Comparison of ENCODE assay signal across 10 mouse cellular contexts in genomic region chr1:155810616-155811015, GRCm38 (mm10). TPM values are rescaled to one million over a fixed set of nuclear protein-coding genes. Genes with fewer than 3 reads are reported as not detected.
A peak's percentile ranks its signal among the peaks of the same experiment; 100 is the strongest.
DNase-seq lines count a peak whose midpoint lies in the region; ATAC-seq and TF ChIP-seq lines count a peak whose summit lies in the region.
"Had no signal": no experiment of that assay in that cellular context is flagged by ENCODE, and none has a peak within 500 bp of the region (broad histone marks: within the 10 kb centered on the region; RNA-seq: fewer than 3 reads in every experiment).

No protein-coding gene starts in this region.

- no peak for ATAC-seq in kidney, postnatal 0 days (replicated peaks; ENCODE audit: low FRiP score, low read depth)
- peak; percentile 5; the same call in 1 of the 2 replicates for ATAC-seq in embryonic facial prominence, embryonic 14.5 days (ENCODE audit: low read depth)
- no peak for ATAC-seq in intestine, embryonic 14.5 days (replicated peaks; ENCODE audit: low FRiP score, low TSS enrichment, low read depth)

- TF ChIP-seq POLR2A in kidney, adult 2 months (IDR thresholded peaks at IDR 0.05; ENCODE audit: low read depth, low read length): no peak

- H3K4me2 ChIP-seq in kidney, postnatal 0 days (ENCODE audit: low read length): 0 out of 2 replicates have a peak overlapping the region, but pooled peaks have one; percentile 6
- H3K4me2 ChIP-seq in embryonic facial prominence, embryonic 14.5 days (ENCODE audit: low read depth, low read length): 0 out of 2 replicates have a peak overlapping the region, but pooled peaks have one; percentile 15
- H3K4me2 ChIP-seq in intestine, embryonic 14.5 days (ENCODE audit: low read length): peak overlapping the region; percentile 83

- DNase-seq in kidney, postnatal 0 days (ENCODE audit: low spot score): no peak
- DNase-seq in kidney, adult 2 months: no peak
- DNase-seq in embryonic facial prominence, embryonic 14.5 days (ENCODE audit: low spot score): peak; percentile 37
- no peak for DNase-seq in intestine, embryonic 14.5 days (ENCODE audit: low spot score)
- DNase-seq in mesoderm, embryonic 11.5 days (ENCODE audit: low read depth, low spot score): peak; percentile 21
- no peak for DNase-seq in right cerebral cortex, adult 18-20 months
- no peak for DNase-seq in urinary bladder, adult 2 months (ENCODE audit: low spot score)
- DNase-seq in adrenal gland, adult 18-20 months (ENCODE audit: low spot score in 2 of 2): no peak
- DNase-seq: cerebellum, adult 18-20 months had no signal

- H3K36me3 ChIP-seq in kidney, postnatal 0 days (ENCODE audit: insufficient read depth, low read length): no peaks in the 10 kb centered on the region
- no peaks in the 10 kb centered on the region for H3K36me3 ChIP-seq in kidney, adult 2 months (ENCODE audit: control insufficient read depth, insufficient read depth, low read length)
- H3K36me3 ChIP-seq in embryonic facial prominence, embryonic 14.5 days (ENCODE audit: control insufficient read depth, insufficient read depth, low read length): no peaks in the 10 kb centered on the region
- H3K36me3 ChIP-seq in intestine, embryonic 14.5 days (ENCODE audit: control insufficient read depth, insufficient read depth, low read length): no peaks in the 10 kb centered on the region

- peak overlapping the region; percentile 14; the same call in 1 of the 2 replicates for H3K9ac ChIP-seq in kidney, postnatal 0 days (ENCODE audit: low read depth, low read length)
- no peak overlapping the region for H3K9ac ChIP-seq in embryonic facial prominence, embryonic 14.5 days (ENCODE audit: low read depth, low read length)
- H3K9ac ChIP-seq in intestine, embryonic 14.5 days (ENCODE audit: low read length): no peak overlapping the region

- H3K27me3 ChIP-seq in kidney, postnatal 0 days (ENCODE audit: insufficient read depth, low read length): no peaks in the 10 kb centered on the region
- no peaks in the 10 kb centered on the region for H3K27me3 ChIP-seq in kidney, adult 2 months (replicated peaks; ENCODE audit: control insufficient read depth, insufficient read depth, low read length)
- H3K27me3 ChIP-seq in embryonic facial prominence, embryonic 14.5 days (replicated peaks; ENCODE audit: control insufficient read depth, insufficient read depth, low read length): no peaks in the 10 kb centered on the region
- no peaks in the 10 kb centered on the region for H3K27me3 ChIP-seq in intestine, embryonic 14.5 days (replicated peaks; ENCODE audit: control insufficient read depth, insufficient read depth, low read length)

- H3K9me3 ChIP-seq in kidney, postnatal 0 days (replicated peaks; ENCODE audit: low read length): no peaks in the 10 kb centered on the region
- no peaks in the 10 kb centered on the region for H3K9me3 ChIP-seq in embryonic facial prominence, embryonic 14.5 days (ENCODE audit: control insufficient read depth, low read length)
- H3K9me3 ChIP-seq in intestine, embryonic 14.5 days (ENCODE audit: control insufficient read depth, low read length): no peaks in the 10 kb centered on the region

- H3K4me1 ChIP-seq in kidney, postnatal 0 days (replicated peaks; ENCODE audit: insufficient read depth, low read length): 0 out of 2 replicates have a peak, but pooled peaks cover 7% of the 10 kb centered on the region
- H3K4me1 ChIP-seq in kidney, adult 2 months (ENCODE audit: control insufficient read depth, insufficient read depth, low read length): peaks cover 8% of the 10 kb centered on the region
- peaks cover 27% of the 10 kb centered on the region for H3K4me1 ChIP-seq in embryonic facial prominence, embryonic 14.5 days (ENCODE audit: control insufficient read depth, insufficient read depth, low read length)
- H3K4me1 ChIP-seq in intestine, embryonic 14.5 days (replicated peaks; ENCODE audit: control insufficient read depth, insufficient read depth, low read length): peaks cover 26% of the 10 kb centered on the region

- no peak overlapping the region for H3K27ac ChIP-seq in kidney, postnatal 0 days
- no peak overlapping the region for H3K27ac ChIP-seq in kidney, adult 2 months (ENCODE audit: insufficient read depth, low read depth, low read length)
- no peak overlapping the region for H3K27ac ChIP-seq in embryonic facial prominence, embryonic 14.5 days (replicated peaks; ENCODE audit: low read depth, low read length)
- H3K27ac ChIP-seq in intestine, embryonic 14.5 days (ENCODE audit: low read depth): peak overlapping the region; percentile 59

- H3K4me3 ChIP-seq in kidney, postnatal 0 days (replicated peaks; ENCODE audit: low read depth, low read length): no peak overlapping the region
- no peak overlapping the region for H3K4me3 ChIP-seq in kidney, adult 2 months (ENCODE audit: insufficient read depth, low read depth, low read length)
- no peak overlapping the region for H3K4me3 ChIP-seq in embryonic facial prominence, embryonic 14.5 days (ENCODE audit: low read depth, low read length)
- no peak overlapping the region; the same call in 1 of the 2 replicates for H3K4me3 ChIP-seq in intestine, embryonic 14.5 days (ENCODE audit: low read depth, low read length)

- 52% methylated on average over 7 of the region's 7 CpGs for WGBS in kidney, postnatal 0 days
- 73% methylated on average over 7 of the region's 7 CpGs for WGBS in kidney, adult 2 months
- WGBS in embryonic facial prominence, embryonic 14.5 days: 44% methylated on average over 7 of the region's 7 CpGs
- 49% methylated on average over 7 of the region's 7 CpGs for WGBS in intestine, embryonic 14.5 days

- TF ChIP-seq CTCF in kidney, postnatal 0 days (IDR thresholded peaks at IDR 0.05; ENCODE audit: low read depth): no peak
- no peak for TF ChIP-seq CTCF in kidney, adult 2 months (conservative IDR thresholded peaks at IDR 0.05; ENCODE audit: insufficient read depth, insufficient read length, low read depth, low read length)

RNA-seq across cellular contexts. Expression of gene Qsox1, which starts 2.1 kb away (rescaled TPM):
- 28.5 and 30.0 TPM in 2 replicates for polyA plus RNA-seq in kidney, postnatal 0 days (2015; fragmentation: Nextera tagmentation; extraction: Ambion mirVana)
- 30.6 and 32.8 TPM in 2 replicates for polyA plus RNA-seq in kidney, adult 2 months (2012; rRNA removed)
- polyA plus RNA-seq in embryonic facial prominence, embryonic 14.5 days (2014; fragmentation: Nextera tagmentation; extraction: Ambion mirVana): 13.1 and 15.6 TPM in 2 replicates
- polyA plus RNA-seq in intestine, embryonic 14.5 days (2014; fragmentation: Nextera tagmentation; extraction: Ambion mirVana): 15.8 and 16.0 TPM in 2 replicates
- polyA plus RNA-seq in urinary bladder, adult 2 months (2012; rRNA removed): 163 and 166 TPM in 2 replicates
- total RNA-seq in adrenal gland, adult 18-20 months (2021): 10 to 100 TPM; 50.2 to 68.5 TPM

RNA-seq across cellular contexts. Expression of gene Lhx4, which starts 59.1 kb away (rescaled TPM):
- not detected in 2 replicates for polyA plus RNA-seq in kidney, postnatal 0 days (2015; fragmentation: Nextera tagmentation; extraction: Ambion mirVana)
- polyA plus RNA-seq in kidney, adult 2 months (2012; rRNA removed): not detected in 2 replicates
- polyA plus RNA-seq in embryonic facial prominence, embryonic 14.5 days (2014; fragmentation: Nextera tagmentation; extraction: Ambion mirVana): 0.07 TPM in 1 of 2 replicates, not detected in the other
- 0.07 and 0.27 TPM in 2 replicates for polyA plus RNA-seq in intestine, embryonic 14.5 days (2014; fragmentation: Nextera tagmentation; extraction: Ambion mirVana)
- polyA plus RNA-seq in urinary bladder, adult 2 months (2012; rRNA removed): not detected in 2 replicates
- under 1 TPM in 1 of 2 experiments, not detected in 1; 0.06 TPM for total RNA-seq in adrenal gland, adult 18-20 months (2021)
- total RNA-seq: gastrocnemius, postnatal 14 days had no signal

Comparison
In these comparisons a context has a peak if more than half of its experiments do, and no peak if none do; other contexts are left out.
1. DNase-seq: peak in embryonic facial prominence, embryonic 14.5 days (single experiment) and mesoderm, embryonic 11.5 days (single experiment); none in kidney, postnatal 0 days (single experiment), kidney, adult 2 months (single experiment), intestine, embryonic 14.5 days (single experiment), right cerebral cortex, adult 18-20 months (single experiment), urinary bladder, adult 2 months (single experiment) and adrenal gland, adult 18-20 months (0 of 2).
2. H3K4me2 ChIP-seq: peak in every context shown above with its lines; median percentile 83 in intestine, embryonic 14.5 days; 15 in embryonic facial prominence, embryonic 14.5 days; 6 in kidney, postnatal 0 days.